Mouse (Mus musculus): ENCODE data around the gene Methig1. TPM values are rescaled to one million over a fixed set of nuclear protein-coding genes. Genes with fewer than 3 reads are reported as not detected.
A peak's percentile ranks its signal among the peaks of the same experiment; 100 is the strongest.
"Not testable (repeated sequence)": the region's sequence is repeated elsewhere in the genome, so short reads cannot be mapped to it uniquely, and the experiment has no call there.

The Methig1 gene
- total RNA-seq (2012; rRNA removed) = 0.37 and 0.54 TPM in 2 replicates

GRCm38 (mm10) chr15:100352711-100353250, at the start of gene Methig1, which contains the start of gene Mettl7a2:
Gene Methig1 (plus strand): TSS chr15:100353149.
Gene Mettl7a2 (plus strand): TSS chr15:100353200.
- Histone ChIP-seq H3K4me3 (ENCODE audit: insufficient read depth in 1 of 2, low read depth in 1 of 2, low read length in 2 of 2, poor library complexity in 1 of 2, severe bottlenecking in 1 of 2) (peak within 1 kb of the TSS in 1 of 2 experiments; percentile 7; a peak in 1 of 4 replicates), H3K9me3 (ENCODE audit: control insufficient read depth, insufficient read depth, low read depth, low read length) (no peaks in the 10 kb centered on the region), H3K36me3 (ENCODE audit: control insufficient read depth, insufficient read depth, low read length, poor library complexity, severe bottlenecking) (no peaks in the 10 kb centered on the region), H3K27ac (ENCODE audit: insufficient read depth, low read depth, low read length, poor library complexity, severe bottlenecking) (no peak within 1 kb of the TSS), H3K9ac (ENCODE audit: insufficient read depth, low read depth, low read length, poor library complexity, severe bottlenecking) (no peak within 1 kb of the TSS), H3K4me1 (ENCODE audit: control insufficient read depth in 2 of 2, insufficient read depth in 2 of 2, low read length in 2 of 2, poor library complexity in 1 of 2) (peaks cover 0 to 4% of the 10 kb centered on the region in 2 experiments; a peak in 1 of 4 replicates)
- in situ Hi-C loops (cut with MboI; ENCODE audit: low sequenced_read_pairs in 2 of 2, unreplicated experiment in 2 of 2) = no loop called here
- no peak for DNase-seq (ENCODE audit: low read depth, low spot score)
- no peak for TF ChIP-seq HCFC1 (IDR thresholded peaks at IDR 0.05; ENCODE audit: borderline replicate concordance, insufficient read depth, low read length)
- TF ChIP-seq ZNF384 (IDR thresholded peaks at IDR 0.05; ENCODE audit: low read depth, low read length) = 0 out of 2 replicates have a peak, but pooled peaks have one; percentile 27
- TF ChIP-seq MAFK (IDR thresholded peaks at IDR 0.05; ENCODE audit: insufficient read depth, low read depth, low read length) = no peak
- TF ChIP-seq CHD2 (IDR thresholded peaks at IDR 0.05; ENCODE audit: low read depth, low read length) = no peak
- TF ChIP-seq ZC3H11A (IDR thresholded peaks at IDR 0.05; ENCODE audit: borderline replicate concordance, low read depth, low read length) = no peak

- no peaks in the 10 kb centered on the region for H3K9me3 ChIP-seq (ENCODE audit: control insufficient read depth, insufficient read depth, low read depth, low read length)
- H3K36me3 ChIP-seq (ENCODE audit: control insufficient read depth, insufficient read depth, low read length, poor library complexity, severe bottlenecking) = no peaks in the 10 kb centered on the region
- no peak for DNase-seq (ENCODE audit: low read depth, low spot score)
- H3K27ac ChIP-seq (ENCODE audit: insufficient read depth, low read depth, low read length, poor library complexity, severe bottlenecking) = no peak overlapping the region; the same call in 1 of the 2 replicates
- H3K4me3 ChIP-seq (ENCODE audit: insufficient read depth in 1 of 2, low read depth in 1 of 2, low read length in 2 of 2, poor library complexity in 1 of 2, severe bottlenecking in 1 of 2) = no peak overlapping the region
- TF ChIP-seq MAFK (IDR thresholded peaks at IDR 0.05; ENCODE audit: insufficient read depth, low read depth, low read length) (no peak), CHD2 (IDR thresholded peaks at IDR 0.05; ENCODE audit: low read depth, low read length) (no peak), HCFC1 (IDR thresholded peaks at IDR 0.05; ENCODE audit: borderline replicate concordance, insufficient read depth, low read length) (no peak), ZNF384 (IDR thresholded peaks at IDR 0.05; ENCODE audit: low read depth, low read length) (no peak), ZC3H11A (IDR thresholded peaks at IDR 0.05; ENCODE audit: borderline replicate concordance, low read depth, low read length) (no peak)
- no peak overlapping the region for H3K9ac ChIP-seq (ENCODE audit: insufficient read depth, low read depth, low read length, poor library complexity, severe bottlenecking)
- in situ Hi-C loops (cut with MboI; ENCODE audit: low sequenced_read_pairs in 2 of 2, unreplicated experiment in 2 of 2) = no loop called here
- peaks cover 9 to 17% of the 10 kb centered on the region in 2 experiments for H3K4me1 ChIP-seq (ENCODE audit: control insufficient read depth in 2 of 2, insufficient read depth in 2 of 2, low read length in 2 of 2, poor library complexity in 1 of 2)
These were observed 49.4 kb upstream of the Methig1 start for GRCm38 (mm10) chr15:100303428-100304018.

- TF ChIP-seq MAFK (IDR thresholded peaks at IDR 0.05; ENCODE audit: insufficient read depth, low read depth, low read length) (peak; percentile 32; the same call in 1 of the 2 replicates), CHD2 (IDR thresholded peaks at IDR 0.05; ENCODE audit: low read depth, low read length) (no peak), HCFC1 (IDR thresholded peaks at IDR 0.05; ENCODE audit: borderline replicate concordance, insufficient read depth, low read length) (no peak), ZNF384 (IDR thresholded peaks at IDR 0.05; ENCODE audit: low read depth, low read length) (no peak), ZC3H11A (IDR thresholded peaks at IDR 0.05; ENCODE audit: borderline replicate concordance, low read depth, low read length) (no peak)
These were observed 48.6 kb upstream of the Methig1 start, which contains the start of gene Mettl7a1 for GRCm38 (mm10) chr15:100304019-100304991. Gene Mettl7a1 (plus strand): TSS chr15:100304140.

GRCm38 (mm10) chr15:100306201-100306600, 46.7 kb upstream of the Methig1 start:
- Histone ChIP-seq H3K36me3 (ENCODE audit: control insufficient read depth, insufficient read depth, low read length, poor library complexity, severe bottlenecking) (no peaks in the 10 kb centered on the region), H3K9ac (ENCODE audit: insufficient read depth, low read depth, low read length, poor library complexity, severe bottlenecking) (no peak overlapping the region), H3K4me3 (ENCODE audit: insufficient read depth in 1 of 2, low read depth in 1 of 2, low read length in 2 of 2, poor library complexity in 1 of 2, severe bottlenecking in 1 of 2) (no peak overlapping the region), H3K27ac (ENCODE audit: insufficient read depth, low read depth, low read length, poor library complexity, severe bottlenecking) (no peak overlapping the region), H3K9me3 (ENCODE audit: control insufficient read depth, insufficient read depth, low read depth, low read length) (no peaks in the 10 kb centered on the region), H3K4me1 (ENCODE audit: control insufficient read depth in 2 of 2, insufficient read depth in 2 of 2, low read length in 2 of 2, poor library complexity in 1 of 2) (peaks cover 4% of the 10 kb centered on the region in 2 experiments; a peak in 3 of 4 replicates)
- TF ChIP-seq ZC3H11A (IDR thresholded peaks at IDR 0.05; ENCODE audit: borderline replicate concordance, low read depth, low read length) = no peak
- no peak for TF ChIP-seq CHD2 (IDR thresholded peaks at IDR 0.05; ENCODE audit: low read depth, low read length)
- no peak for TF ChIP-seq HCFC1 (IDR thresholded peaks at IDR 0.05; ENCODE audit: borderline replicate concordance, insufficient read depth, low read length)
- no peak for TF ChIP-seq ZNF384 (IDR thresholded peaks at IDR 0.05; ENCODE audit: low read depth, low read length)
- no peak for TF ChIP-seq MAFK (IDR thresholded peaks at IDR 0.05; ENCODE audit: insufficient read depth, low read depth, low read length)
- DNase-seq (ENCODE audit: low read depth, low spot score) = no peak
- in situ Hi-C loops (cut with MboI; ENCODE audit: low sequenced_read_pairs in 2 of 2, unreplicated experiment in 2 of 2) = no loop called here

More at GRCm38 (mm10) chr15:100304019-100304991, 48.6 kb upstream of the Methig1 start, which contains the start of gene Mettl7a1:
- Histone ChIP-seq H3K36me3 (ENCODE audit: control insufficient read depth, insufficient read depth, low read length, poor library complexity, severe bottlenecking) (no peaks in the 10 kb centered on the region), H3K4me1 (ENCODE audit: control insufficient read depth in 2 of 2, insufficient read depth in 2 of 2, low read length in 2 of 2, poor library complexity in 1 of 2) (peaks cover 9 to 16% of the 10 kb centered on the region in 2 experiments), H3K9ac (ENCODE audit: insufficient read depth, low read depth, low read length, poor library complexity, severe bottlenecking) (peak within 1 kb of the TSS; percentile 77), H3K9me3 (ENCODE audit: control insufficient read depth, insufficient read depth, low read depth, low read length) (no peaks in the 10 kb centered on the region), H3K4me3 (ENCODE audit: insufficient read depth in 1 of 2, low read depth in 1 of 2, low read length in 2 of 2, poor library complexity in 1 of 2, severe bottlenecking in 1 of 2) (peak within 1 kb of the TSS; percentile 73 to 90), H3K27ac (ENCODE audit: insufficient read depth, low read depth, low read length, poor library complexity, severe bottlenecking) (peak within 1 kb of the TSS; percentile 48)
- in situ Hi-C loops (cut with MboI; ENCODE audit: low sequenced_read_pairs in 2 of 2, unreplicated experiment in 2 of 2) = no loop called here
- no peak for DNase-seq (ENCODE audit: low read depth, low spot score)

- in situ Hi-C loops (cut with MboI; ENCODE audit: low sequenced_read_pairs in 2 of 2, unreplicated experiment in 2 of 2); H3K9me3 ChIP-seq (ENCODE audit: control insufficient read depth, insufficient read depth, low read depth, low read length); H3K27ac ChIP-seq (ENCODE audit: insufficient read depth, low read depth, low read length, poor library complexity, severe bottlenecking); H3K4me1 ChIP-seq (ENCODE audit: control insufficient read depth in 2 of 2, insufficient read depth in 2 of 2, low read length in 2 of 2, poor library complexity in 1 of 2); H3K9ac ChIP-seq (ENCODE audit: insufficient read depth, low read depth, low read length, poor library complexity, severe bottlenecking); H3K36me3 ChIP-seq (ENCODE audit: control insufficient read depth, insufficient read depth, low read length, poor library complexity, severe bottlenecking); H3K4me3 ChIP-seq (ENCODE audit: insufficient read depth in 1 of 2, low read depth in 1 of 2, low read length in 2 of 2, poor library complexity in 1 of 2, severe bottlenecking in 1 of 2); DNase-seq (ENCODE audit: low read depth, low spot score): not testable (repeated sequence)
These were observed 45.4 kb upstream of the Methig1 start for GRCm38 (mm10) chr15:100307438-100308096.

Measured in ES-E14 (cell line).